Mouse (Mus musculus) cerebellum, postnatal 10 days (tissue): ENCODE results near the gene Gm13271.
A peak's percentile ranks its signal among the peaks of the same experiment; 100 is the strongest.
"Not testable (repeated sequence)": the region's sequence is repeated elsewhere in the genome, so short reads cannot be mapped to it uniquely, and the experiment has no call there.

ENCODE experiments used
- DNase-seq, 2 experiments: peaks; one replicate each; pipeline ENCODE4 v3.0.0; 2021; ENCODE audit warnings: mixed read lengths in 2 of 2

Gene Gm13271

GRCm38 (mm10) chr4:88761776-88762175 is 7.1 kb downstream of the Gm13271 start:
- DNase-seq = peak; percentile 74 to 78

GRCm38 (mm10) chr4:88762341-88762740 is 7.7 kb downstream of the Gm13271 start:
- peak in 1 of 2 experiments; percentile 27 for DNase-seq

GRCm38 (mm10) chr4:88763384-88764018 is 8.8 kb downstream of the Gm13271 start:
- DNase-seq = peak; percentile 18 to 49

- not testable (repeated sequence) for DNase-seq
These were observed 18.9 kb downstream of the Gm13271 start, which contains the start of gene Gm13290 for GRCm38 (mm10) chr4:88773534-88773933. Gene Gm13290, plus strand, starts transcription at chr4:88773834.

- DNase-seq = not testable (repeated sequence)
These were observed 22.0 kb downstream of the Gm13271 start, which contains the start of gene Gm13289 for GRCm38 (mm10) chr4:88776622-88777021. Gene Gm13289, plus strand, starts transcription at chr4:88776922.

GRCm38 (mm10) chr4:88779550-88779949 is 24.9 kb downstream of the Gm13271 start, which contains the start of gene Gm13272:
Gene Gm13272, plus strand, starts transcription at chr4:88779850.
- DNase-seq = not testable (repeated sequence)

- peak in 1 of 2 experiments; percentile 3 for DNase-seq
These were observed 25.7 kb downstream of the Gm13271 start for GRCm38 (mm10) chr4:88780320-88780719.

- DNase-seq = not testable (repeated sequence)
These were observed 27.2 kb downstream of the Gm13271 start, which contains the start of gene Ifnz for GRCm38 (mm10) chr4:88781831-88782230. Gene Ifnz, plus strand, starts transcription at chr4:88782131.

GRCm38 (mm10) chr4:88782335-88782734 is 27.7 kb downstream of the Gm13271 start:
- not testable (repeated sequence) for DNase-seq

GRCm38 (mm10) chr4:88785409-88785808 is 30.7 kb downstream of the Gm13271 start, which contains the start of gene Gm13276:
Gene Gm13276, plus strand, starts transcription at chr4:88785709.
- DNase-seq = not testable (repeated sequence)

GRCm38 (mm10) chr4:88788402-88788801 is 33.7 kb downstream of the Gm13271 start, which contains the start of gene Gm13277:
Gene Gm13277, plus strand, starts transcription at chr4:88788632.
- DNase-seq = peak; percentile 74 to 82

- DNase-seq = not testable (repeated sequence)
These were observed 36.6 kb downstream of the Gm13271 start, which contains the start of gene Gm13278 for GRCm38 (mm10) chr4:88791250-88791649. Gene Gm13278, plus strand, starts transcription at chr4:88791550.

- DNase-seq = peak; percentile 51 to 55
These were observed 39.4 kb downstream of the Gm13271 start, which contains the start of gene Gm13275 for GRCm38 (mm10) chr4:88793936-88794675. Gene Gm13275, plus strand, starts transcription at chr4:88794487.

- not testable (repeated sequence) for DNase-seq
These were observed 42.4 kb downstream of the Gm13271 start, which contains the start of gene Gm13279 for GRCm38 (mm10) chr4:88797097-88797496. Gene Gm13279, plus strand, starts transcription at chr4:88797397.

GRCm38 (mm10) chr4:88799365-88799764 is 44.7 kb downstream of the Gm13271 start, which contains the start of gene Gm13285:
Gene Gm13285, plus strand, starts transcription at chr4:88799665.
- not testable (repeated sequence) for DNase-seq

- not testable (repeated sequence) for DNase-seq
These were observed 48.3 kb downstream of the Gm13271 start, which contains the start of gene Gm13287 for GRCm38 (mm10) chr4:88802954-88803353. Gene Gm13287, plus strand, starts transcription at chr4:88803254.
